Mouse (Mus musculus) kidney, adult 2 months (tissue): ENCODE data around the gene Syt3.

Experiments used
- CTCF ChIP-seq: fragments of 200-500 bp; conservative IDR thresholded peaks from 2 replicates; pipeline ENCODE4 v1.5.1; 2011; ENCODE audit warnings: low read depth, mild to moderate bottlenecking, control low read depth, low read length, moderate library complexity, mixed read lengths; ENCODE audit not compliant: insufficient read depth, insufficient read length
- POLR2A ChIP-seq: fragments of 200-500 bp; IDR thresholded peaks from one replicate; pipeline ENCODE4 v1.6.1; 2011; ENCODE audit warnings: low read depth, low read length, control low read depth

GRCm38 (mm10) chr7:44406015-44406355 is 22.1 kb downstream of the Syt3 start:
- no peak for TF ChIP-seq CTCF
- no peak for TF ChIP-seq POLR2A
